Mouse (Mus musculus): ENCODE data around the gene Efhc1. TPM values are rescaled to one million over a fixed set of nuclear protein-coding genes. Genes with fewer than 3 reads are reported as not detected.

The Efhc1 gene
- total RNA-seq, 2 experiments from 2014 or later, result 0.71 to 1.6 TPM

DNA sequence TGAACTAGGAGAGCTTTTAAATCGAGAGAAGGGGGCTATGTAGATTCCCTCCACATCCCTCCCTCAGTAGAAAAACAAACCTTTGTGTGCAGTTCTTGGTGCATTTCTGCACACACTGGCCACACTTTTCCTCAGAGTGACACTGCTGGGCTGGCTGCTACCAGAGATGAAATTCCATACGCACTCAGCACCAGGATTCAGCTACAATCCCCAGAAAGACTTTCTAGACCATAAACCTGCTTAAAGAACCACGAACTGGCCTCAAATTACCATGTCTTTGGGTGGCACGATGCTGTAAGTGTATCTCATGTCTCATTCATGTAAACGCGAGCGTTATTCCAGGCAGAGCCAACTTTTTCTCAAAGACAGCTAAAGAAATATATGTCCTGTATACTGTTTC is 9.6 kb upstream of the Efhc1 start:
- intact Hi-C loops (cut with DNase I), result no loop called here
- no peak for DNase-seq

DNA sequence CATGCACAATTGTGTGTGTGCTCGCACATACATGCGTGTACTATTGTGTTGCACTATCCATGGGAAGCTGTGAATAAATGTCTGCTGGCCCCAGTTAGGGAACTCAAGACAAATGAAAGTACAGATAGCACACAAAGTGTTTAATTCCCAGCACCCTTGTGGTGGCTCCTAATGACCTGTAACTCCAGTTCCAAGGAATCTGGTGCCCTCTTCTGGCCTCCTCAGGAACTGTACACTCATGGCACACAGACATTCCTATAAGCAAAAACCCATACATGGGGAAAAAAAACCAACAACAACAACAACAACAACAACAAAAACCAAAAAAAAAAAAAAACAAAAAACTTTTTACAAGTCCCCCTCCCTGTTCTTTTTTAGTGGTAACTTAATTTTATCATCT is 8.4 kb upstream of the Efhc1 start:
- intact Hi-C loops (cut with DNase I), result no loop called here
- no peak for DNase-seq

DNA sequence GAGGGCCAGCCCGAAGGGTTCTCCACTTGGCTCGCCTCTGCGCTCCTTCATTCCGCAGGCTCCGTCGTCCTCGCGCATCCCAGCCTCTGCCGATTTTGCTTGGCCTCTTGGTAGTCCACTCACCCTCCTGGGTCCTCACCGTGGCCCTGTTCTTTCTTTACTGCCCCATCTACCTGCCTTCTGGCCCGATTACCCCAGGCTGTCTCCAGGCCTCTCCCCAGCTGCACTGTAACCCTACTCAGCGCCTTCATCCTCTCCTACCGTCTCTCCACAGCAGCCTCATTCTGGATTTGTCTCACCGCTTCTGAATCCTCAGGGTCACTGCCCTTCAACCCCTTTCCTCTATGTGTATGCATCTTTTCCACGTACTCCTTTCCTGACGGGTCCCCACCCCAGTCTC is 373 bp downstream of the Efhc1 start:
- no peak for DNase-seq
- intact Hi-C loops (cut with DNase I), result loop anchor here (5.0 kb wide), 1 partner anchor 51 kb away; no protein-coding TSS in a partner anchor

DNA sequence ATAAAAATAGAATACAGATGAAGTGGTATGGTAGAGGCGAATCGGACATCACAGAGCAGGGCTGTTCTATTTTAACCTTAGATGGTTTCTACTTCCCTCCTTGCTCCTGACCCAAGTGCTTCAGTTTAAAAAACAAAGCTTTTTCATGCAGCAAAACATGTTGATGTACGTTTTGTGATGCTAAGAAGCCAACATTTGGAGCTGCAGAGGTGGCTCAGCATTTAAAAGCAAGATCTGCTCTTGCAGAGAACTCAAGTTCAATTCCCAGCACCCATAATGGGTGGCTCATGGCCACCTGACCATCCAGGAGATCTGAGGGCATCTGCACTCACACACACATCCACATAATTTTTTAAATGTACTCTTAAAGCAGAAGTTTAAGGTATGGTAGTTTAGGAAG is 3.5 kb downstream of the Efhc1 start:
- intact Hi-C loops (cut with DNase I), result loop anchor here (5.0 kb wide), 1 partner anchor 47 kb away; no protein-coding TSS in a partner anchor
- DNase-seq, result no peak

DNA sequence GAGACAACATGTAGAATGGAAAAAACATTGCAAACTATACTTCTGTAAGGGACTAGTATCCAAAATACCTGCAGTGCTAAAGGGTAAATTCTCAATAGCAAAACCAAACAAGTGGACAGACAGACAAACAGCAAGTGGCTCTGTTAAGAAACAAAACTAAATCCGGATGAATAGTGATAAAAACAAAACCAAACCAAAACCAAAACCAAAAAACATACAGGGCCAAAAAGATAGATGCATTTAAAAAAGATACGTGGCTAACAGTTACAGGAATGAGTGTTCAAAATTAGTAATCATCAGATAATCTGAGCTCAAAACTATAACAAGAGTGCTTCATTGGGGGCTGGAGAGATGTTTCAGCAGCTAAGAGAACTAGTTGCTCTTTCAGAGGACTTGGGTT is 18.2 kb downstream of the Efhc1 start:
- intact Hi-C loops (cut with DNase I), result no loop called here
- DNase-seq, result no peak

DNA sequence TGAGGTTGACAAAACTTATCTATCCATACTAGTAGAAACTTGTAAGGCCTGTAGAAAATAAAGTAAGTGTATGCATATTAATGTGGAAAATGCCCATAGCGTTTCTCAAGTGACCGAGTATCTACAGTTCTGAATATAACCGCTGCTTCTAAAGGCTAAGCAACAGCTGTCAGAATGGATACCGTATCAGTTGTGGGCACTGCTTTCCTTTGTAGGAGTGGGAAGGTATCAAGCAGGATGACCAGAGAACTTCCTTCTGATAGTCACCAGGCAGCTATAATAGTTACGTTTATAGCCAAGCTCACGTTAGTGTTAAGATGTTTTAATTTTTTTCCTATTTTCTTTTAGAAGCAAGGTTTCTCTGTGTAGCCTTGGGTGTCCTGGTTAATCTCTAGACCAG is 22.0 kb downstream of the Efhc1 start:
- intact Hi-C loops (cut with DNase I), result no loop called here
- no peak for DNase-seq

DNA sequence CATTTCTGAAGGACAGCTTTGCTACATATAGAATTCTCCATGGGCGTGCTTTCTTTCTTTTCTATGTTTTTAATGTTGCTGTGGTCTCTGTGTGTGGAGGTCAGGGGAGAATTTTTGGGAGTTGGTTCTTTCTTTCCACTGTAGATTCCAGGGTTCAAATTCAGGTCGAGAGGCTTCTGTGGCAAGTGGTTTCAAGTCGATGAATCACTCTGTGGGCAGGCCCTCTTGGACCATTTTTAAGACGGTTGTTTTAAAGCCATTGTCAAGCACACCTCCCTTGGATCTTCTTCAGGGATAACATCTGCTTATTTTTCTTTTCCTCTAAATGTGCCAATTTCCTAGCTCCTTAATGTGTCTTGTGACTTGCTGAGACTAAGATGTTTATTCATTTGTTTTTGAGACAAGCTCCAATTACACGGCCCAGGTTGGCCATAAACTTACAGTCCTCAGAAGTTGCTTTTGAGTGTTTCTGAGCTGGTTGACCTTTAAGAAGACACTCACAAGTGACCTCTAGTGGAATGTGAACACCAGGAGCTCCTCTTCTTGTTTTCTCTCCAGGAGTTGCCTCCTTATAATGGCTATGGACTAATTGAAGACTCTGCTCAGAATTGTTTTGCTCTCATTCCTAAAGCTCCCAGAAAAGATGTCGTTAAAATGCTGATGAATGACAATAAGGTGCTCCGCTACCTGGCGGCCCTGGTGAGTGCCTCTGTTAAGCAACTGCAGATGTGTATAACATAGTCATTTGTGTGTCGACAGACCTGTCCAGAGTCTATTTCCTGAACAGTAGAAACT is 23.1 kb downstream of the Efhc1 start:
- no peak for DNase-seq
- intact Hi-C loops (cut with DNase I), result no loop called here

DNA sequence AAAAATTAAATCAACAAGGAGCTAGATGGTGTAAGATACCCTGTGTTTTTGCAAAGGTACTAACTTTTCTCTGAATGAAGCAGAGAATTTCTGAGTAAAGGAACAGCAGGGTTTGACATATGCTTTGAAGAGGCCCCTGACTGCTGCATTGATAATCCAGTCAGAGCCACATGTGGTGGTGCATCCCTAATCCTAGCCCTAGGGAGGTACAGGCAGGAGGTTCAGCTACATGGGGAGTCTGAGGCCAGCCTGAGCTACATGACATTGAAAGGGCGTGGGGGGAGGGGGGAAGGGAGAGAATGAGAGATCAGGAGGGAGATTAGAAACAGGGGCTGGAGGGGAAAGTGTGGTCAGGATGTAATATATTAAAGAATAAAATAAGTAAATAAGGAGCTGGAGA is 29.1 kb downstream of the Efhc1 start:
- DNase-seq, result no peak
- intact Hi-C loops (cut with DNase I), result no loop called here

DNA sequence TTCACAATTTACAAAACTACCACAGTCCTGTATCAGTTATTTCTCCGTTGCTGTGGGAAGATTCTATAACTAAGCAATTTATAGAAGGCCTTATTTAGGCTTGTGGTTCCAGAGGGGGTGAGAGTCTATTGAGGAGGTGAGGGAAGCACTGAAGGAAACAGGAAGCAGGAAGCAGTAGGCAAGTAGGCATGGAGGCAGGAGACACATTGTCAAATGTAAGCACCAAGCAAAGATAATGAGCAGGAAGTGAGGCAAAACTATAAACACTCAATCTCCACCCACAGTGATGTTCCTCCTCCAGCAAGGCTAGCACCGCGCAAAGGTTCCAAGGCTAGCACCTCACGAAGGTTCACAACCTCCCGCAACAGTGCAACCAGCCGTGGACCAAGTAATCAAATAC is 30.3 kb downstream of the Efhc1 start:
- intact Hi-C loops (cut with DNase I), result no loop called here
- DNase-seq, result no peak

DNA sequence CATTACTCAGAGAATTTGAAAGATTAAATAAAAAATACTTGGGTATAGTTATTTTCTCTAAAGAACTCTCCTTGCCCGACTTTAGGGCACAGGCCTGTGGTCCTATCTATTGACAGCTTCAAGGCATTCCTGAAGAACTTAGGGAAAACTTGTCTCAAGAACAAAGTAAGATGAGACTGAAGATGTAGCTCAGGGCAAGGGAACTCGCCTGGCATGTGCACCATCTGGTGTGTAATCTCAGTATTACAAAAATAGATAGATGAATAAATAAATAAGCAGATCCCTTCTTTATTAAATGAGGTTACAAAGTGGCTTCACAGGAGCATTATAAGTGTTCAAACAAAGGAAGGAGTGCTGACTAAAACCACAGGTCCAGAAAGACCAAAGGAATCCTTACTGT is 32.7 kb downstream of the Efhc1 start:
- no peak for DNase-seq
- intact Hi-C loops (cut with DNase I), result no loop called here

DNA sequence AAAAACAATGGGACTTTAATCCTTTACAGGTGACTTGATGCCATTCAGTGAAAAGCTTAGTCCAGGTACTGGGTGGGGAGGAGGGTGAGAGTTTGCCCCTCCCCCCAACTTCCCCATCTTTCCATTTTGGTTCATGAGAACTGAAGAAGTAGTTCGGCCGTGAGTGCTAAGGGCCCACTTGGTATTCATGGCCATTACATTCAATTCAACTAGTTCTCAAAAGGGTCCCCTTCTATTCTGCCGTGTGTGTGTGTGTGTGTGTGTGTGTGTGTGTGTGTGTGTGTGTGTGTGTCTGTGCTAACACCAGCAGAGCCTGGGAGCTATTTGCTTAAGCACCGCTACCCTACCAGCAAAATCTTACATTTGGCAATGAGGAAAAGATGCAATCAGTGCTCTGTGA is 33.2 kb downstream of the Efhc1 start:
- intact Hi-C loops (cut with DNase I), result no loop called here
- no peak for DNase-seq

DNA sequence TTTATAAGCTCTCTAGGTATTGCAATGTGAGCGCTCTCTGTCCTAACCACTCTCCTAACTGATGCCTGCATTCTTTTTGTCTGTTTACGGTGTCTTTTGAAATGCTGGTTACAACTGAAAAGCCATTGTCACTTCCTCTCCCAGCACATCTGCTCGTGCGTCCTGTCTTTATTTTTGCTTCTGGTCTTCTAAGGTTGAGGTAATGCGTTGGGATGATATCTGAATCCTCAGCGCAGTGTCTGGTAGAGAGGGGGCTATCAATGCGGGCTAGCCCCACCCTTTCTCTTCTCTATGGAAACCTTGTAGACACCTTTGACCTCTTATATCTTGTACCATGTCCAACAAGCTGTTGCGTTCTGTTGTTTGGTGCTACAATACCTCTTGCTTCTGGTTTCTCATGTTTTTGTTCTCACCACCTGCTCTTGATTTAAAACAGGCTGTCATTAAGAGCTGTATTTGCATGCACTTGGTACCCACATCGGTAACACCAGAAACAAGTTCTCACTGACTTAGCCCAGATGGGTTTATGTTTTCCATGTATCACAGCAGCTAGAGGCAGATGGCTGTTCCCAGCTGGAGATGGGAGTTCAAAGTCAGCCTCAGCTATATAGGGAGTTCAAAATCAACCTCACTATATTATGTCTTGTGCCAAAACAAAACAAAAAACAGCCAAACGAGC is 35.1 kb downstream of the Efhc1 start:
- intact Hi-C loops (cut with DNase I), result no loop called here
- DNase-seq, result no peak

DNA sequence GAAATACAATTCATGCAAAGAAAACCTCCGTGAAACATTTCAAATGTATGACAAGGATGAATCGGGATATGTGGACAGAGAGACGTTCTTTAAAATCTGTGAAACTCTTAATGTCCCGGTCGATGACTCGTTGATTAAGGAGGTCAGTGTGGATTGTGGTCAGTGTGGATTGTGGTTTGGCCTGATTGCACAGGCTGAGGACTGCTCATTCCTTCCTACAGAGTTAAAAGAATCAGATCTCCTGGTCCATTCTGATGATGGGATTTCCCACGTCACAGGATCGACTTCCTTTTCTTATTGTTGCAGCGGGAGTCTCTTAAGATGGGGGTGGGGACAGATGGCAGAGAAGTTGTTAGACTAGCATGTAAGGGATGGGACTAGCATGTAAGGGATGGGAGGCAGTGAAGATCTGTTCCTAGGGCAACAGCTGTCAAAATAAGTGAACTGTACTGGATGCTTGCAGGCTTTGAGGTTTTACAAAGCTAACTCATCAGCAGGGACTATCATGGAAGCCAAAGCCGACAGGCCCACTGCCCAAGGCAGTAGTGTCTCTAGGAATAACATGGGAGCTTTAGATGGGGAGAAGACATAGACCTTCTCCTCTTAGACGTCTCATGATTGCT is 38.1 kb downstream of the Efhc1 start:
- no peak for DNase-seq
- intact Hi-C loops (cut with DNase I), result no loop called here

DNA sequence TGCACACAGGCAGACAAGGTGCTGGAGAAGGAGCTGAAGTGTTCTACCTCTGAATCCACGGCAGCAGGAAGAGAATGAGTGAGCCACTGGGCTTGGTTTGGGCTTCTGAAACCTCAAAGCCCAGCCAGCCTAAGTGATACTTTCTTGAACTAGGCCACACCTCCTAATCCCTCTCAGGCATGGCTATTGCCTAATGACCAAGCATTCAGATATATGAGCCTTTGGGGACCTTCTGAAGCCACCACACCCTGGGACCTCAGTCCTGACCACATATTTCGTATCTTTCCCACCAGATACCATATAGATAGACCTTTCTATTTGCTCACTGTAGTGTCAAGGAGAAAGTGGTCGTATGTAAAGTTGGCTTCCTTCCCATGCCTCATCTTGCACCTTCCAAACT is 42.3 kb downstream of the Efhc1 start:
- no peak for DNase-seq
- intact Hi-C loops (cut with DNase I), result no loop called here

DNA sequence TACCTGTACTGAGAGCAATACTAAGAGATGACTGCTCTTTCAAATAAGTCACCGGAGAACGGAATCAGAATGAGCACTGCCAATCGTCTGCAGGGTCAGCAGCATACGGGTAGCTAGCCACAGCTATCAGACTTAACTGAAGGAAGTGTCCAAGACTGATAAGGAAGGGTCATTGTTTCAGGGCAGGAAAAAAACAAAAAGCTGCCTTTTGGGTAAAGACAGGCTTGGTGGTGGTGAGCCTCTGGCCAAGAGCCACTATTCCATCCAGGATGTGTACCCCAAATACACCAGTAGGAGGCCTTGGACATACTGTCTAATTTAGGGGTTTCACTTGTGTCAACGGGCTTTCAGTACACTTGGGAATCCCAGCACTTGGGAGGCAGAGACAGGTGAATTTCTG is 42.9 kb downstream of the Efhc1 start:
- intact Hi-C loops (cut with DNase I), result no loop called here
- no peak for DNase-seq

DNA sequence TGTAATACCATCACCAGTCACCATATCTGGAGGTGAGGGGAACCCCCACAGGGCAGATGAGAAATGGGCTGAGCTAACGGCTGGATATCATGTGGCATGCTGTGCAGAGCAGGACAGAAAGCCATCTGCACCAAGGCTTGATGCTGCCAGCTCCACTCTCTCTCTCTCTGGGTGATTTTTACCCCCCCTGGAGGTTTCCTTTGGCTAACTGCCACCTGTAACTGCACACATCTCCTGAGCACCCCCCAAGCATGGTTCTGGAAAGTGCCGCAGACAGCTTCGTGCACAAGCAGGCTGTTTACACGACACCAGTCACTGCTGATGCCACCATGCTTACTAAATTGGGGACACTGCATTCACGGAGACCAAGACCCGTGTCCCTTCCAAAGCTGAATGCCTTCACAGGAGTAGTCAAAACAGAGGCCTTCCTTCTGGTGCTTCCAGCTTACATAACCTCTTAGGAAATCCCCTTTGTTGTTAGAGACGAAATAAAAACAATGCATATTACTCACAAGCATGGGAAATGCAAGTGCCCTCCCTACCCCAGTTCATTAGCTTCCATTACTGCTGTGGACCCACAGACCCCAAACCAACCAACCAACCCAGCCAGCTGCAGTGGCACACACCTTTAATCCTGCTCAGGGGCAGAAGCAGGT is 44.0 kb downstream of the Efhc1 start:
- intact Hi-C loops (cut with DNase I), result loop anchor here (5.0 kb wide), 2 partner anchors 82 to 107 kb away; partner anchors contain the start of gene Tram2
- DNase-seq, result peak; percentile 22 to 28

DNA sequence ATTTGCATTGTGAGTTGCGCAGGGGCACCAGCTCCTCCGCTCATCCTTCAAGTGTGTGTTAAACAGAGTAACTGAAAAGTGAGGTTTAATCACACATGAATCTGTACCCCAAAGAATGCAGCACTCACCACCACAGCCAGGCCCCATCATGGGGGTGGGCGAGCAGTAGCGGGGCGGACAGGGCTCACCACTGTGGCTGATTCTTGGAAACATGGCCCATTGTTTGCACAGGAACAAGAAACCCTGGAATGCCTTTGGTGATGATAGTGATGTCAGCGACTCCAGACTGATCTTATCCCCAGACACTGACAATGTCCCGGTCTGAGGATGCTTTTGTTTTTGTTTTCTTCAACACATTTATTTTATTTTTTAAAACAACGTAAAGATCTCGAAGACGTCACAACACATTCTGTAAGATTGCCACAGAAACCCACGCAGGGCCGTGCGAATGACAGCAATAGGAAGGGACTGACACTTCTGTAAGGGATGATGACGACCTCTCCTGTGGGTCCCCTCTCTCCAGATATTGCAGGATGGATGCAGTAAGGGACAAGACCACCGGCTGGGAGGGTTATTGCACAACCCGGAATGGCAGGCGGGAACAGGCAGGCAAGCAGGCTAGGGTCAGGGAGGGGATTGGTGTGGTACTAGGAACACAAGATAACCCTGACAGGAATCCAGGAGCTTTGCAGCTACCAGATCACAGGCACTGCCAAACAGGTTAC is 45.3 kb downstream of the Efhc1 start:
- no peak for DNase-seq
- intact Hi-C loops (cut with DNase I), result loop anchor here (5.0 kb wide), 2 partner anchors 81 to 106 kb away; partner anchors contain the start of gene Tram2

DNA sequence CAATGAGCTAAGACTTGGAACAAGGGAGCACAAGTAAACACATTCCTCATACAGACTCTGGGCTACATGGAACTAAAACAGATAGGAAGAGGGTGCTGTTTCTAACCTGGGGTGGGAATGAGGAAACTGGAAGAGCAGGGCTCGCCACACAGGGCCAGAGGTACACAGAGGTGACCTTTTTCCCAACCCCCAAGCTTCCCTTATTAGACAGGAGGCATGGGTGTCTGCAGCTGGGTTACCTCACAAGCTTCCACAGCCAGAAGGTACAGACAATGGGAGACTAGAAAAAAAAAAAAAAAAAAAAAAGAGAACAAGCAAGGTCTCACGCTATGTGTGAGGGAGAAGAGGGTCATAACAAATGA is 45.9 kb downstream of the Efhc1 start:
- intact Hi-C loops (cut with DNase I), result loop anchor here (5.0 kb wide), 2 partner anchors 80 to 105 kb away; partner anchors contain the start of gene Tram2
- no peak for DNase-seq

DNA sequence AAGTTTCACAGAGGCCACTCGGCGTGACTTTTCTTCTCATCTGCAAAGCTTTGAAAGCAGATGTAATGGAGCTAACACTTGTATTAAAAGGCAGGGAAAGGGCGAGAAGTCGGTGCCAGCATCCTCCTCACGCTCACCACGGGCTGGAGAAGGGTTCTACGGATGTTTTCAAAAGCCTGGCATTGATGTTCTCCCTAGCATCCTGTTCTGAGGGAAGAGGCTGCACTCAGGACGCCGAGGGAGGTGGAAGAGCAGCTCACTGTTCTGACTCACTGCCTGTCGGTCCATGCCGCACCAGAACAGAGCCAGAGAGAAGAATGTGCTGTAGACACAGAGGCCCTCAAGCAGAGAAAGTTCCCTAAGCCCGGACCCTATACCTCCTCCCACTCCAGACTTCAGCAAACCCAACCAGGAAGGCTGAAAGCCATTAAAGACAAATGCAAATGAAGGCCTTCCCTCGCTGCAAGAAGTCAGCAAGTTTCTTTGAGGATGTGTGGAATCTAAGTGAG is 46.5 kb downstream of the Efhc1 start:
- DNase-seq, result no peak
- intact Hi-C loops (cut with DNase I), result loop anchor here (5.0 kb wide), 2 partner anchors 79 to 104 kb away; partner anchors contain the start of gene Tram2
